Mouse (Mus musculus) cortical plate, adult 2 months (tissue): ENCODE data around the gene Tspoap1.

Experiments used
- CTCF ChIP-seq: fragments of 200-500 bp; IDR thresholded peaks from 2 replicates; pipeline ENCODE4 v1.5.1; 2011; ENCODE audit warnings: mild to moderate bottlenecking, control low read depth, low read length; ENCODE audit not compliant: insufficient read depth; ENCODE audit errors: extremely low read depth
- POLR2A ChIP-seq: fragments of 200-500 bp; IDR thresholded peaks from 2 replicates; pipeline ENCODE4 v1.6.1; 2011; ENCODE audit warnings: mild to moderate bottlenecking, low read length, control low read depth; ENCODE audit not compliant: insufficient read depth; ENCODE audit errors: extremely low read depth

DNA sequence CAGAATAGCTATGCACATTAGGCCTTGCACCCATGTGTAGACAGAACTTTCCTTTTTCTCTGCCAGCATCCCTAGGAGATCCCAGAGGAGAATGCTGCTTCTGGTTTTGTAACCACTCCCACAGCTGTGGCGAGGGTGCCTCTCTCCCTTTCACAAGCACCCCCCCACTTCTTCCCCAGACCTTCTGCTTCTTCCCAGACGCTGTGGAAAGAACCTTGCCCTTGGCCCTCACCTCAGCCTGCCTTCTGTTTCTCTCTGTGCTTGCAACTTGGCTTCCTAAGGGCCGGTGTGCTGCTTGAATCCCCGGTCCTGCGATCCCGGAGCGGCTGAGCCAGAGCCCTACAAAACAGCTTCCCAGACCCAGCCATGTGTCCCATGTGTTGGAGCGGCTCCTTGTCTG, 9.3 kb upstream of the Tspoap1 start:
- no peak for TF ChIP-seq POLR2A
- TF ChIP-seq CTCF: no peak
